Mouse (Mus musculus) brain, embryonic 14.5 days (tissue): ENCODE results near the gene Cphx2.
"Not testable (repeated sequence)": the region's sequence is repeated elsewhere in the genome, so short reads cannot be mapped to it uniquely, and the experiment has no call there.

Experiments used
- CTCF ChIP-seq: fragments of 200-500 bp; IDR thresholded peaks from 2 replicates; pipeline ENCODE4 v1.5.1; 2012; ENCODE audit warnings: inconsistent platforms, mild to moderate bottlenecking, moderate library complexity, borderline replicate concordance; ENCODE audit not compliant: insufficient read depth, insufficient read length; ENCODE audit errors: extremely low read depth
- POLR2A ChIP-seq: fragments of 200-500 bp; IDR thresholded peaks from 2 replicates; pipeline ENCODE4 v1.6.1; 2012; ENCODE audit warnings: mild to moderate bottlenecking, inconsistent platforms, borderline replicate concordance; ENCODE audit not compliant: poor library complexity, insufficient read depth, insufficient read length, severe bottlenecking; ENCODE audit errors: extremely low read depth

- TF ChIP-seq CTCF, POLR2A: not testable (repeated sequence)
These were observed at the start of gene Cphx2 for GRCm38 (mm10) chr14:26081216-26081615.
